Mouse (Mus musculus) neural tube, embryonic 11.5 days (tissue): ENCODE data around the gene Fgf18. TPM values are rescaled to one million over a fixed set of nuclear protein-coding genes. Genes with fewer than 3 reads are reported as not detected.

Experiments
- ATAC-seq: fragments of 200-750 bp; cut with Nextera tagmentation; 2 replicates; pipeline ENCODE4 v1.8.0; 2017; ENCODE audit warnings: moderate number of reproducible peaks, mild to moderate bottlenecking, moderate TSS enrichment, moderate library complexity; ENCODE audit not compliant: insufficient read depth, low FRiP score, low TSS enrichment
- DNase-seq: peaks from one replicate; pipeline ENCODE4 v3.0.0-alpha.2; 2015; ENCODE audit warnings: low spot score
- H3K27ac ChIP-seq: fragments of 300-500 bp; sonication (generic); 2 replicates; pipeline ENCODE4 v1.5.1; 2014; ENCODE audit warnings: low read depth, mild to moderate bottlenecking, low read length
- H3K27me3 ChIP-seq: fragments of 300-500 bp; sonication (generic); 2 replicates; pipeline ENCODE4 v1.6.1; 2014; ENCODE audit warnings: mild to moderate bottlenecking, low read length, mixed read lengths; ENCODE audit not compliant: control insufficient read depth, insufficient read depth
- H3K36me3 ChIP-seq: fragments of 300-500 bp; sonication (generic); 2 replicates; pipeline ENCODE4 v1.6.1; 2014; ENCODE audit warnings: mild to moderate bottlenecking, low read length, moderate library complexity, mixed read lengths; ENCODE audit not compliant: control insufficient read depth, insufficient read depth
- H3K4me1 ChIP-seq: fragments of 300-500 bp; sonication (generic); 2 replicates; pipeline ENCODE4 v1.6.1; 2014; ENCODE audit warnings: low read length, mixed read lengths; ENCODE audit not compliant: control insufficient read depth, insufficient read depth
- H3K4me2 ChIP-seq: fragments of 300-500 bp; sonication (generic); 2 replicates; pipeline ENCODE4 v1.6.1; 2014; ENCODE audit warnings: low read depth, mild to moderate bottlenecking, moderate library complexity
- H3K4me3 ChIP-seq: fragments of 300-500 bp; sonication (generic); 2 replicates; pipeline ENCODE4 v1.5.1; 2014; ENCODE audit warnings: low read depth, low read length
- H3K9ac ChIP-seq: fragments of 300-500 bp; sonication (generic); 2 replicates; pipeline ENCODE4 v1.6.1; 2014; ENCODE audit warnings: mild to moderate bottlenecking, low read length
- H3K9me3 ChIP-seq: fragments of 300-500 bp; sonication (generic); 2 replicates; pipeline ENCODE4 v1.6.1; 2016; ENCODE audit warnings: low read length; ENCODE audit not compliant: control insufficient read depth
- WGBS: fragments of 180-500 bp; shearing (Covaris S2); extraction: QIAGEN DNeasy Blood & Tissue Kit; methylation state at CpG from one replicate; pipeline ENCODE4 v1.1.7; 2014; 5-methylcytosine and 5-hydroxymethylcytosine counted together
- polyA plus RNA-seq: library from polyadenylated mRNA; unstranded; fragments of >200 nt; fragmentation: Nextera tagmentation; extraction: Ambion mirVana; gene quantifications from 2 replicates; pipeline ENCODE4 v1.2.1, GENCODE M21; 2014

The Fgf18 gene
- polyA plus RNA-seq, 1 experiment from 2014 or later: 9.9 TPM

DNA sequence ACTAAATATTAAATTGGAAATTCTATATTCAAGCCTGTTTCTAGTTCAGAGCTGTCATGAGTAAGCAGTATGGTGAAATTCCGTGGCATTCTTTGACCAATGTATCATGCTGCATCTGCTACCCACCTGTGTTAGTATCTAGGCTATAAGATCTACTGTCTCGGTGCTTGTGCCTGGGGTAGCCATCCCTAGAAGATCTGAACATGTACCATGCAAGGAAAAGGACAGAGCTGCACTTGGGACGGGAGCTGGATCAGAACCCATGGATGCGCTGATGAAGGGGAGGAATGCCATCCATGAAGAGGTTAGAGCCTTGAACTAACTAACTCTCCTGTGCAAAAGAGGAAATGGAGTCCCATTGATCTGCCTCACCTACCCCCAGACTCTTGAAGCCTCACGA, 8.5 kb downstream of the Fgf18 start:
- H3K4me3 ChIP-seq: no peak overlapping the region
- H3K4me2 ChIP-seq: no peak overlapping the region
- no peaks in the 10 kb centered on the region for H3K36me3 ChIP-seq
- no peaks in the 10 kb centered on the region for H3K27me3 ChIP-seq
- H3K4me1 ChIP-seq: no peaks in the 10 kb centered on the region
- no peaks in the 10 kb centered on the region for H3K9me3 ChIP-seq
- no peak overlapping the region for H3K27ac ChIP-seq
- DNase-seq (no peak), ATAC-seq (no peak)
- no peak overlapping the region for H3K9ac ChIP-seq
- 91% methylated on average over 5 of the region's 5 CpGs for WGBS

DNA sequence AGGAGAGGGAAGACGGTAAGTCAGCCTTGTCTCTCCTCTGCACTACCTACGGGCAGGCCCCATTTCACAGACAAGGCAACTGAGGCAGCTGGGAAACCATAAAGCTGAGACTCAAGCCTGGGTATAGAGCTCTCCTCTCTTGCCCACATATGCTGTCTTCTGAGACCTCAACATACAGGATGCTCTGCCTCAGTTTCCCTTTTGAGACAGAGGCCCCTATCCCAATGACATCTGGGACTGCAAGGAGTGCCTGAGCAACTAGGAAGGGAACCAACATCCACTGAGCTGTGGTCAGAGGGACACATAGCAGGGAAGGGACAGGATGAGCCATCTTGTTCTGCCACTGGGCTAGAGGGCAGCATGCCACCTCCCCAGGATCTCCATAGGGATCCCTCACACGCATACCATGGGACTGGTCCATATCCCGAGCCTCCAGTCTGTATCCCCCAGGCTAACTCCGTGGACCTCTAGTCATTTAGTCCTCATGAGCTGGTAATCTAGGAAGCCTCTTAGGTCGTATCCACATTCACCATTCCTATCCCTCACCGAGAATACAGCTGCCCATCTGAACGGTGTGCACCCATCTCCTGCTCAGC, 12.7 kb downstream of the Fgf18 start:
- DNase-seq (no peak), ATAC-seq (no peak)
- Histone ChIP-seq H3K27me3 (no peaks in the 10 kb centered on the region), H3K36me3 (no peaks in the 10 kb centered on the region), H3K4me1 (0 out of 2 replicates have a peak, but pooled peaks cover 2% of the 10 kb centered on the region), H3K9ac (no peak overlapping the region), H3K27ac (no peak overlapping the region), H3K9me3 (no peaks in the 10 kb centered on the region), H3K4me3 (no peak overlapping the region), H3K4me2 (no peak overlapping the region)
- WGBS: 91% methylated on average over 8 of the region's 8 CpGs

DNA sequence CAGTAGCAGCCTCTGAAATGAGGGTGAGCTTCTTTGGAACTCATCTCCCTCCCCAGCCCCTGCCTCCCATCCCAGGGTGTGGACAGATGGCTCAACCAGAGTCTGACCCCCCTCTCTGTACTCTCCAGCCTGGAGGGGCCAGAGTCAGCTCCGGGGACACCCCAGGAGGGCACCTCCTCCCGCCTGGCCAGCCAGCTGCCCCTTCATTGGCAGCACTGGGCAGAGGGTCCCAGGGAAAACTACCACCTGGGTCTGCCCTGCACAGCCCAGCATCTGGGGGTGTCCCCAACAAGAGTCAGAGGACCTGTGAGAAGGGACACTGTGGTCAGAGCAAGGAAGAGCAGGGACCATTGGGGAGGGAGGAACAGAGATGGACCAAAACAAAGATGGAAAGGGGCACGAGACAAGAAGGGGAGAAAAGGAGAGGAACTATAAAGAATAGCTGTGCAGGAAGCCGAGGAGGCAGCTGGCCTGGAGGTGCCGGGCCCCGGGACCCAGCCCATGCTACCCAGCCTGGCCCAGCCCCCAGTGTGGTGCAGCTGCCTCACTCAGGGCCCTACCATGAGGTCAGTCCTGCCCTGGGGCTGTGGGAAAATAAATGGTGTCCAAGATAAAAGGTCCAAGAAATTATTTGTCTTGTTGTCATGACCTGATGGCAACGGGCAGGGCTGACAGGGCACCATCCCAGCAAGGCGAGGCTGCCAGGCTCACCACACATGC, 14.4 kb downstream of the Fgf18 start:
- no peaks in the 10 kb centered on the region for H3K27me3 ChIP-seq
- WGBS: 57% methylated on average over 8 of the region's 8 CpGs
- H3K4me2 ChIP-seq: no peak overlapping the region
- 0 out of 2 replicates have a peak, but pooled peaks cover 2% of the 10 kb centered on the region for H3K4me1 ChIP-seq
- ATAC-seq (peak; percentile 77), DNase-seq (no peak)
- H3K9me3 ChIP-seq: no peaks in the 10 kb centered on the region
- H3K9ac ChIP-seq: no peak overlapping the region
- no peak overlapping the region for H3K4me3 ChIP-seq
- no peaks in the 10 kb centered on the region for H3K36me3 ChIP-seq
- H3K27ac ChIP-seq: peak overlapping the region; percentile 44; the same call in 1 of the 2 replicates

DNA sequence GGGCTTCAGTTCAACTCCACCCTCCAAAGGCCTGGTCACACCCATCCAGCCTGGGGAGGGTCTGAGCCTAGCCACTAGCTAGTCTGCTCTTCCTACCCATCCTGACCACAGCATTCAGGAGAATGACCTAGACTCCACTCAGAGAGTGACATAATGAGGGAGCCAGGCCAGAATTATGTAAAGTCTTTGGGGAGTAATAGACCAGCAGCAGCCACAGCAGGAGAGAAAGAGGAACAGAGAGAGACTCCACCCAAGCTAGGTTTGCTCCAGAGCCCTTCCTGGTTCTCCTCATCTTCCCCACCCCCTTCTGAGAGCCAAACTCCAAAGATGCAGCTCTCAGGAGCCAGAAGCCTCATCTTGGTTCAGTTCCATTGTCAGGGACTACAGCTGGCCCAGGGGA, 20.1 kb downstream of the Fgf18 start:
- H3K9ac ChIP-seq: no peak overlapping the region
- no peaks in the 10 kb centered on the region for H3K36me3 ChIP-seq
- H3K27ac ChIP-seq: no peak overlapping the region
- no peak overlapping the region for H3K4me2 ChIP-seq
- H3K9me3 ChIP-seq: no peaks in the 10 kb centered on the region
- no peaks in the 10 kb centered on the region for H3K27me3 ChIP-seq
- no peak overlapping the region for H3K4me3 ChIP-seq
- DNase-seq (no peak), ATAC-seq (no peak)
- H3K4me1 ChIP-seq: peaks cover 6% of the 10 kb centered on the region; the same call in 1 of the 2 replicates

DNA sequence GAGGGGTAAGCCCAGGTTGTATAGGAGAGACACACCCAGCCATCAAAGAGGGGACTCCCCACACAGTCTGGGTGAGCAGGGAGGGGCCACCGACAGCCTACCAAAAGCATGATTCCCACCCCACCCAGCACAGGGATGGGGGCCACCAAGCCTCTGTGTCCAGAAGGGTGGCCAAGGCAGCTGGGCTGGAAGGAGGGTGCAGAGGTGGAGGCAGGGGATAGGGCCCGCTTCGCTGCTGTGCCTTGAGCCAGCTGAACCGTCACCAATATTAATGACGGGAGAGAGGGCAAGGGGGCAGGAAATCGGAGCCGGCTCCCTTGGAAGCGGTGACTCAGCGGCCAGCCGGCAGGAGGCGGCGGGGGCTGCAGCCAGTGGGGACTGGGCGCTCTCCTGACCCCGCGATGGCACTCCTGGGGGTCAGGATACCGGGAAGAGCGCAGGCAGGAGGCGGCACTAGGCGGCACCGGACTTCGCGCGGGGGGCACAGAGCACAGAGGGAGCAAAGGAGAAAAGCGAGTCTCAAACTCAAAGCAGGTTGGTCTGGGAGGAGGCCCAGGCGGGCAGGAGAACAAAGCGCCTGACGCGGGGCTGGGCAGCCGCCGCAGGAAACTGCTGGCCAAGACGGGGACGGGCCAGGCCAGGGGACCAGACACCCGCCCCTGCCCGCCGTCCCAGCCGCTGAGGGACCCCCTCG, 24.5 kb downstream of the Fgf18 start:
- no peaks in the 10 kb centered on the region for H3K36me3 ChIP-seq
- no peaks in the 10 kb centered on the region for H3K9me3 ChIP-seq
- peak overlapping the region; percentile 29 for H3K4me3 ChIP-seq
- peaks cover 6% of the 10 kb centered on the region; the same call in 1 of the 2 replicates for H3K4me1 ChIP-seq
- H3K27me3 ChIP-seq: no peaks in the 10 kb centered on the region
- H3K4me2 ChIP-seq: peak overlapping the region; percentile 66
- peak overlapping the region; percentile 73 for H3K9ac ChIP-seq
- no peak overlapping the region for H3K27ac ChIP-seq
- WGBS: 1% methylated on average over 37 of the region's 37 CpGs
- ATAC-seq (peak; percentile 67), DNase-seq (peak; percentile 68)

DNA sequence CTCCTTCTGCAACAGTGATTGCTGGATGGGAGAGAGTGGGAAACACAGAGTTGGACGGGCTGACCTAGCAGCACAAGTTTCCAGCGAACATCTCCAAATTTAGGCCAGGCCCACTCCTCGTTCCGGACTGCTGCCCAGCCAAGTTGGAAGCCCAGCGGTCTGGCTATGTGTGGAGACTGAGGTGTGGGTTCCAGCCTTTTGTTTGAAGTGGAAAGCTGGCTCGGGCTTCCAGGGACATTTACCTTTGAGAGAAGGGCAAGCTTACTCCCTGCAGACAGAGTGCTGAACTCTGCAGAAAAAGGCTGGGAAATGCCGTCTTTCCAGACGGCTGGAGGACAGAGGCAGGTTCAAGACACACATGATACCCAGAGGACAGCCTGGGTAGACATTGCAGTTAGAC, 27.6 kb downstream of the Fgf18 start:
- DNase-seq: no peak
- no peak for ATAC-seq
- no peak overlapping the region for H3K9ac ChIP-seq
- no peaks in the 10 kb centered on the region for H3K27me3 ChIP-seq
- H3K4me1 ChIP-seq: peaks cover 6% of the 10 kb centered on the region; the same call in 1 of the 2 replicates
- no peak overlapping the region for H3K4me3 ChIP-seq
- no peaks in the 10 kb centered on the region for H3K36me3 ChIP-seq
- H3K9me3 ChIP-seq: no peaks in the 10 kb centered on the region
- H3K4me2 ChIP-seq: no peak overlapping the region
- H3K27ac ChIP-seq: no peak overlapping the region
- WGBS: 79% methylated on average over 8 of the region's 8 CpGs

DNA sequence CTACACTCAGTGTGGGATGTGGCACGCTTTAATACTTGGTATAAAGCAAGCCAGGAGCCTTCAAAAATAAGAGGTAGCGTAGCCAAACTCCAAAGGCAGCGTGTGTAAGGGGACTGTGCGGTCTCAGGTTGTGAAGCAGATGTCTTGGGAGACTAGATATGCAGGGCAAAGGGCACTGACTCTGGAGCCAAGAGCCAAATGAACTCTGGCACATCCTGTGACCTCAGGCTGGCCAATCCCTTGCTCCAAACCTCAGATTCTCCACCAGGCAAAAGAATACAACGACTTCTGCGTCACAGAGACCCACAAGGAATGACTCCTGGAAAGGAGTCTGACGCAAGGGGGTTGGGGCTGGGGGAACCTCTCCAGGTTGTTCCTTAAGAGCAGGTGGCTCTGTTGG, 28.1 kb downstream of the Fgf18 start:
- DNase-seq (no peak), ATAC-seq (no peak)
- Histone ChIP-seq H3K27ac (no peak overlapping the region), H3K27me3 (no peaks in the 10 kb centered on the region), H3K4me2 (no peak overlapping the region), H3K4me1 (peaks cover 6% of the 10 kb centered on the region; the same call in 1 of the 2 replicates), H3K4me3 (no peak overlapping the region), H3K36me3 (no peaks in the 10 kb centered on the region), H3K9ac (no peak overlapping the region), H3K9me3 (no peaks in the 10 kb centered on the region)
- 85% methylated on average over 7 of the region's 7 CpGs for WGBS

DNA sequence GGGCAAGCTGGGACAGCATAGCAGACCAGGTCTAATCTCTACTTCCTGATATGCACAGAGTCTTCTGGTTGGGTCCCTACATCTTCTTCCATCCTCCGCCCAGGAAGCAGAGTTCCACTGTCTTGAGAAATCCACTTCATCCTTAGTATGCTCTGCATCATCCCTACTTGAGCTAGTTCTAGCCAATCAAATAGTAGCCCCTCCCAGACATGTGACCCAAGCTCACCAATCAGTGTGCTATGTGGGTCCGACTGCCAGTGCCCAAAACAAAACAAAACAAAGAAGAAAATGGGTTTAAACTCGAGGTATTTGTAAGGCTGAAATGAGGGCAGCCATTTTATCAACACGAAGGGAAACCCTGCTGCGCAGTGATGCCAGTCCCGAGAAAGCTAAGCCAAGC, 28.7 kb downstream of the Fgf18 start:
- no peak for ATAC-seq
- WGBS: 75% methylated on average over 6 of the region's 6 CpGs
- Histone ChIP-seq H3K27me3 (no peaks in the 10 kb centered on the region), H3K9ac (no peak overlapping the region), H3K36me3 (no peaks in the 10 kb centered on the region), H3K4me2 (no peak overlapping the region), H3K27ac (no peak overlapping the region), H3K4me3 (no peak overlapping the region), H3K4me1 (peaks cover 6% of the 10 kb centered on the region; the same call in 1 of the 2 replicates), H3K9me3 (no peaks in the 10 kb centered on the region)
- DNase-seq: no peak
